Mouse (Mus musculus) lung, postnatal 0 days (tissue): ENCODE results near the gene Tyrobp.

Source experiments
- CTCF ChIP-seq: IDR thresholded peaks from 2 replicates; pipeline ENCODE4 v1.5.1; 2016; ENCODE audit warnings: antibody characterized with exemption, mild to moderate bottlenecking
- EP300 ChIP-seq: IDR thresholded peaks from 2 replicates; pipeline ENCODE4 v1.6.1; 2016; ENCODE audit warnings: antibody characterized with exemption, mild to moderate bottlenecking, control low read depth

GRCm38 (mm10) chr7:30373501-30373962 lies 40.0 kb upstream of the Tyrobp start:
- TF ChIP-seq EP300 (no peak), CTCF (peak; percentile 99)
